ENCODE assay signal across 11 mouse cellular contexts in genomic region chr1:59394616-59395015, GRCm38 (mm10).
DNase-seq lines count a peak whose midpoint lies in the region; ATAC-seq and TF ChIP-seq lines count a peak whose summit lies in the region.
"Had no signal": no experiment of that assay in that cellular context is flagged by ENCODE, and none has a peak within 500 bp of the region (broad histone marks: within the 10 kb centered on the region; RNA-seq: fewer than 3 reads in every experiment).

No protein-coding gene starts in this region.

- H3K4me2 ChIP-seq in embryonic facial prominence, embryonic 11.5 days (ENCODE audit: low read depth, low read length), result no peak overlapping the region
- no peak overlapping the region for H3K4me2 ChIP-seq in hindbrain, embryonic 14.5 days (replicated peaks)
- no peak overlapping the region for H3K4me2 ChIP-seq in limb, embryonic 14.5 days (replicated peaks; ENCODE audit: low read depth, low read length, severe bottlenecking)
- H3K4me2 ChIP-seq in heart, embryonic 11.5 days, result no peak overlapping the region
- H3K4me2 ChIP-seq: lung, embryonic 15.5 days; stomach, embryonic 15.5 days had no signal

- H3K4me3 ChIP-seq in E14TG2a.4 (replicated peaks; ENCODE audit: low read length), result peak overlapping the region; percentile 24
- H3K4me3 ChIP-seq in embryonic facial prominence, embryonic 11.5 days (ENCODE audit: low read depth, low read length), result no peak overlapping the region
- no peak overlapping the region for H3K4me3 ChIP-seq in hindbrain, embryonic 14.5 days (replicated peaks; ENCODE audit: low read length)
- no peak overlapping the region for H3K4me3 ChIP-seq in limb, embryonic 14.5 days (replicated peaks; ENCODE audit: low read length)
- H3K4me3 ChIP-seq in heart, embryonic 11.5 days (ENCODE audit: low read depth, low read length), result no peak overlapping the region
- H3K4me3 ChIP-seq: lung, embryonic 15.5 days; stomach, embryonic 15.5 days had no signal

- TF ChIP-seq CTCF in E14TG2a.4 (conservative IDR thresholded peaks at IDR 0.05; ENCODE audit: low read length), result no peak

- H3K27me3 ChIP-seq in E14TG2a.4 (ENCODE audit: insufficient read depth, low read length), result no peaks in the 10 kb centered on the region
- H3K27me3 ChIP-seq in embryonic facial prominence, embryonic 11.5 days (ENCODE audit: control insufficient read depth, insufficient read depth, low read length), result no peaks in the 10 kb centered on the region
- H3K27me3 ChIP-seq in hindbrain, embryonic 14.5 days (ENCODE audit: control insufficient read depth, insufficient read depth, low read length), result no peaks in the 10 kb centered on the region
- no peaks in the 10 kb centered on the region for H3K27me3 ChIP-seq in limb, embryonic 14.5 days (ENCODE audit: control insufficient read depth, insufficient read depth, low read length)
- H3K27me3 ChIP-seq in heart, embryonic 11.5 days (ENCODE audit: control insufficient read depth, insufficient read depth, low read length), result no peaks in the 10 kb centered on the region
- H3K27me3 ChIP-seq: lung, embryonic 15.5 days; stomach, embryonic 15.5 days had no signal

- WGBS in embryonic facial prominence, embryonic 11.5 days, result 23% methylated on average over 6 of the region's 6 CpGs
- WGBS in hindbrain, embryonic 14.5 days, result 21% methylated on average over 6 of the region's 6 CpGs
- 20% methylated on average over 6 of the region's 6 CpGs for WGBS in limb, embryonic 14.5 days
- 44% methylated on average over 6 of the region's 6 CpGs for WGBS in heart, embryonic 11.5 days (ENCODE audit: insufficient replicate concordance)

- peaks cover 80% of the 10 kb centered on the region for H3K4me1 ChIP-seq in E14TG2a.4 (replicated peaks; ENCODE audit: low read depth, low read length)
- H3K4me1 ChIP-seq in embryonic facial prominence, embryonic 11.5 days (ENCODE audit: control insufficient read depth, insufficient read depth, low read length), result no peaks in the 10 kb centered on the region
- H3K4me1 ChIP-seq in hindbrain, embryonic 14.5 days (replicated peaks; ENCODE audit: control insufficient read depth, insufficient read depth, low read length), result 0 out of 2 replicates have a peak, but pooled peaks cover 6% of the 10 kb centered on the region
- H3K4me1 ChIP-seq in limb, embryonic 14.5 days (ENCODE audit: control insufficient read depth, insufficient read depth, low read length), result peaks cover 7% of the 10 kb centered on the region
- no peaks in the 10 kb centered on the region for H3K4me1 ChIP-seq in heart, embryonic 11.5 days (ENCODE audit: control insufficient read depth, insufficient read depth, low read length)
- H3K4me1 ChIP-seq: lung, embryonic 15.5 days had no signal

- ATAC-seq in embryonic facial prominence, embryonic 11.5 days (replicated peaks; ENCODE audit: insufficient number of reproducible peaks, low FRiP score, low TSS enrichment, low read depth), result no peak
- ATAC-seq in hindbrain, embryonic 14.5 days (ENCODE audit: low FRiP score), result peak; percentile 76; the same call in 1 of the 2 replicates
- ATAC-seq in limb, embryonic 14.5 days (ENCODE audit: low FRiP score, low read depth), result no peak
- ATAC-seq in heart, embryonic 11.5 days (replicated peaks; ENCODE audit: insufficient number of reproducible peaks, low FRiP score, low TSS enrichment), result no peak
- ATAC-seq: CD4-positive, CD25-positive, alpha-beta regulatory T cell, adult 4 months had no signal

- H3K9ac ChIP-seq in embryonic facial prominence, embryonic 11.5 days (replicated peaks; ENCODE audit: low read length), result peak overlapping the region; percentile 18; the same call in 1 of the 2 replicates
- no peak overlapping the region for H3K9ac ChIP-seq in hindbrain, embryonic 14.5 days
- peak overlapping the region; percentile 31; the same call in 1 of the 2 replicates for H3K9ac ChIP-seq in limb, embryonic 14.5 days (ENCODE audit: low read depth, low read length, severe bottlenecking)
- no peak overlapping the region for H3K9ac ChIP-seq in heart, embryonic 11.5 days (ENCODE audit: low read depth, low read length)
- H3K9ac ChIP-seq: lung, embryonic 15.5 days; stomach, embryonic 15.5 days had no signal

- DNase-seq in embryonic facial prominence, embryonic 11.5 days (ENCODE audit: low spot score), result peak; percentile 30
- DNase-seq in hindbrain, embryonic 14.5 days (ENCODE audit: low spot score), result peak; percentile 54
- DNase-seq in limb, embryonic 14.5 days (ENCODE audit: low spot score), result no peak
- DNase-seq in left cerebral cortex, adult 18-20 months (ENCODE audit: low spot score in 2 of 2), result no peak
- DNase-seq in spleen, postnatal 4 days (ENCODE audit: low spot score in 2 of 2), result no peak
- no peak for DNase-seq in left cerebral cortex, adult 11 months (ENCODE audit: low spot score)

- peaks cover 16% of the 10 kb centered on the region for H3K9me3 ChIP-seq in E14TG2a.4 (ENCODE audit: low read length)
- H3K9me3 ChIP-seq in embryonic facial prominence, embryonic 11.5 days (replicated peaks; ENCODE audit: control insufficient read depth, low read length), result no peaks in the 10 kb centered on the region
- no peaks in the 10 kb centered on the region for H3K9me3 ChIP-seq in hindbrain, embryonic 14.5 days (ENCODE audit: control insufficient read depth, low read length)
- no peaks in the 10 kb centered on the region; the same call in 1 of the 2 replicates for H3K9me3 ChIP-seq in limb, embryonic 14.5 days (ENCODE audit: control insufficient read depth, low read length)
- H3K9me3 ChIP-seq in heart, embryonic 11.5 days (replicated peaks; ENCODE audit: control insufficient read depth, low read length), result no peaks in the 10 kb centered on the region
- H3K9me3 ChIP-seq: lung, embryonic 15.5 days; stomach, embryonic 15.5 days had no signal

- H3K36me3 ChIP-seq in E14TG2a.4 (ENCODE audit: insufficient read depth, low read length), result no peaks in the 10 kb centered on the region
- no peaks in the 10 kb centered on the region for H3K36me3 ChIP-seq in embryonic facial prominence, embryonic 11.5 days (replicated peaks; ENCODE audit: control insufficient read depth, insufficient read depth, low read depth, low read length)
- H3K36me3 ChIP-seq in hindbrain, embryonic 14.5 days (replicated peaks; ENCODE audit: control insufficient read depth, insufficient read depth), result no peaks in the 10 kb centered on the region
- H3K36me3 ChIP-seq in limb, embryonic 14.5 days (ENCODE audit: control insufficient read depth, insufficient read depth, low read length), result no peaks in the 10 kb centered on the region
- H3K36me3 ChIP-seq in heart, embryonic 11.5 days (ENCODE audit: control insufficient read depth, insufficient read depth, low read length), result no peaks in the 10 kb centered on the region
- H3K36me3 ChIP-seq: lung, embryonic 15.5 days; stomach, embryonic 15.5 days had no signal

- TF ChIP-seq POLR2A in limb, embryonic 14.5 days (IDR thresholded peaks at IDR 0.05; ENCODE audit: borderline replicate concordance, extremely low read depth, insufficient read depth, insufficient read length), result no peak

- no peak overlapping the region for H3K27ac ChIP-seq in embryonic facial prominence, embryonic 11.5 days (replicated peaks; ENCODE audit: low read depth, low read length)
- H3K27ac ChIP-seq in hindbrain, embryonic 14.5 days, result no peak overlapping the region
- H3K27ac ChIP-seq in limb, embryonic 14.5 days (replicated peaks; ENCODE audit: low read depth, low read length), result no peak overlapping the region; the same call in 1 of the 2 replicates
- no peak overlapping the region for H3K27ac ChIP-seq in heart, embryonic 11.5 days (ENCODE audit: low read depth, low read length)
- H3K27ac ChIP-seq: lung, embryonic 15.5 days; stomach, embryonic 15.5 days had no signal

Comparison
In these comparisons a context has a peak if more than half of its experiments do, and no peak if none do; other contexts are left out.
1. DNase-seq: peak in embryonic facial prominence, embryonic 11.5 days (single experiment) and hindbrain, embryonic 14.5 days (single experiment); none in limb, embryonic 14.5 days (single experiment), left cerebral cortex, adult 18-20 months (0 of 2), spleen, postnatal 4 days (0 of 2) and left cerebral cortex, adult 11 months (single experiment).
2. H3K9ac ChIP-seq: peak in embryonic facial prominence, embryonic 11.5 days (single experiment) and limb, embryonic 14.5 days (single experiment); none in hindbrain, embryonic 14.5 days (single experiment) and heart, embryonic 11.5 days (single experiment).